Mouse (Mus musculus) G1E (cell line): ENCODE measurements at regions not wholly inside any gene's neighbourhood (a gene's known extent, or its start where the extent isn't known, plus 50 kb on each side); places are given as distances from the start of the nearest gene placed in this dataset.

Experiments
- CTCF ChIP-seq: IDR thresholded peaks from 2 replicates; pipeline ENCODE4 v1.5.1; 2012; ENCODE audit warnings: low read depth, low read length, inconsistent platforms, mixed read lengths
- GATA1 ChIP-seq: IDR thresholded peaks from 2 replicates; pipeline ENCODE4 v1.6.1; 2012; ENCODE audit warnings: borderline replicate concordance, low read length, inconsistent platforms, mixed read lengths
- GATA2 ChIP-seq: IDR thresholded peaks from 2 replicates; pipeline ENCODE4 v1.6.1; 2012; ENCODE audit warnings: low read depth, low read length, inconsistent platforms, borderline replicate concordance
- POLR2AphosphoS5 ChIP-seq: IDR thresholded peaks from 2 replicates; pipeline ENCODE4 v1.6.1; 2012; ENCODE audit warnings: low read depth, low read length, inconsistent platforms; ENCODE audit not compliant: insufficient replicate concordance
- TAL1 ChIP-seq: conservative IDR thresholded peaks from 2 replicates; pipeline ENCODE4 v1.6.1; 2012; ENCODE audit warnings: low read depth, low read length, inconsistent platforms, mixed read lengths

DNA sequence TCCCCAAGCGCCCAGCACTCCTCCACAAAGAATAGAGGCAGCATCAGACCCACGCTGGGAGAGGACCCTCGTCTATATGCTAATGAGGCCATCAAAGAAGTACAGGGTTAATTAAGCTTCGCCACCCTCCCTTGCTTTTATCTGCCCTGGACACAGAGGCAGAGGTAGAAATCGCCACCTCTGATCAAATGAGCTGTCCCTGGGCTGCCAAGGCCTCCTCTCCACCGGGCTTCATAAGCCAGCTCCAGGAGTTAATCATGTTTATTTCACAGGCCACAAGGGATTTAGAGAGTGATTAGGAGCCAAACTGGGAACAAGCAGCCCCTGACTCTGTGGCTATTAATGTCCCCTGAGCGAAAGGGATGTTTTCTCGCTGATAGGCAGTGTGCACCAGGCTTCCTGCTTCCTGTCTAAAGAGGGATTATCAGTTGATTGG, 126.5 kb upstream of the Hs6st1 start:
- TF ChIP-seq CTCF (no peak), POLR2AphosphoS5 (no peak), GATA1 (no peak), TAL1 (no peak), GATA2 (no peak)
